Comparison of ENCODE assay signal across 14 mouse cellular contexts in genomic region chr11:67030904-67031602, GRCm38 (mm10). TPM values are rescaled to one million over a fixed set of nuclear protein-coding genes. Genes with fewer than 3 reads are reported as not detected.
DNase-seq lines count a peak whose midpoint lies in the region; ATAC-seq and TF ChIP-seq lines count a peak whose summit lies in the region.
"Had no signal": no experiment of that assay in that cellular context is flagged by ENCODE, and none has a peak within 500 bp of the region (broad histone marks: within the 10 kb centered on the region; RNA-seq: fewer than 3 reads in every experiment).

No protein-coding gene starts in this region.

- DNase-seq in hindbrain, postnatal 0 days (ENCODE audit: low spot score): no peak
- peak; percentile 72 for DNase-seq in ZHBTc4 (ENCODE audit: low read depth, low spot score)
- DNase-seq in liver, embryonic 14.5 days (ENCODE audit: low read depth in 3 of 3, low spot score in 3 of 3): no peak
- DNase-seq in gastrocnemius, postnatal 4 days (ENCODE audit: low spot score in 2 of 2): no peak
- no peak for DNase-seq in gastrocnemius, adult 18-20 months (ENCODE audit: low spot score)
- DNase-seq in layer of hippocampus, adult 8-10 months (ENCODE audit: low spot score in 2 of 2): no peak
- DNase-seq: cerebellum, adult 8-10 months; gastrocnemius, postnatal 10 days; layer of hippocampus, adult 9-11 months; midbrain, embryonic 14.5 days had no signal

- peak; percentile 18; the same call in 1 of the 2 replicates for TF ChIP-seq CTCF in hindbrain, postnatal 0 days (IDR thresholded peaks at IDR 0.05; ENCODE audit: low read depth)
- TF ChIP-seq CTCF in E14TG2a.4 (conservative IDR thresholded peaks at IDR 0.05; ENCODE audit: low read length): peak; percentile 57
- peak; percentile 45 for TF ChIP-seq CTCF in liver, embryonic 14.5 days (IDR thresholded peaks at IDR 0.05; ENCODE audit: low read depth)

- no peak for ATAC-seq in hindbrain, postnatal 0 days
- ATAC-seq in hindbrain, embryonic 13.5 days (ENCODE audit: low FRiP score): no peak
- no peak for ATAC-seq in liver, embryonic 14.5 days (ENCODE audit: insufficient read depth)

- no peak overlapping the region for H3K4me2 ChIP-seq in hindbrain, postnatal 0 days (ENCODE audit: low read depth, low read length)
- no peak overlapping the region for H3K4me2 ChIP-seq in hindbrain, embryonic 13.5 days
- H3K4me2 ChIP-seq in liver, embryonic 14.5 days (ENCODE audit: low read depth): no peak overlapping the region
- H3K4me2 ChIP-seq: forebrain, embryonic 12.5 days; neural tube, embryonic 12.5 days had no signal

- no peaks in the 10 kb centered on the region for H3K27me3 ChIP-seq in hindbrain, postnatal 0 days (ENCODE audit: insufficient read depth, low read length)
- no peaks in the 10 kb centered on the region for H3K27me3 ChIP-seq in hindbrain, embryonic 13.5 days
- H3K27me3 ChIP-seq in E14TG2a.4 (ENCODE audit: insufficient read depth, low read length): no peaks in the 10 kb centered on the region
- no peaks in the 10 kb centered on the region for H3K27me3 ChIP-seq in liver, embryonic 14.5 days (ENCODE audit: control insufficient read depth, insufficient read depth, low read length)
- H3K27me3 ChIP-seq: forebrain, embryonic 12.5 days; neural tube, embryonic 12.5 days had no signal

- no peaks in the 10 kb centered on the region for H3K36me3 ChIP-seq in hindbrain, postnatal 0 days (ENCODE audit: insufficient read depth, low read length)
- H3K36me3 ChIP-seq in hindbrain, embryonic 13.5 days: peaks cover under 1% of the 10 kb centered on the region; the same call in 1 of the 2 replicates
- H3K36me3 ChIP-seq in E14TG2a.4 (ENCODE audit: insufficient read depth, low read length): peaks cover 2% of the 10 kb centered on the region; the same call in 1 of the 2 replicates
- no peaks in the 10 kb centered on the region for H3K36me3 ChIP-seq in liver, embryonic 14.5 days (replicated peaks; ENCODE audit: control insufficient read depth, insufficient read depth, low read depth)
- H3K36me3 ChIP-seq: forebrain, embryonic 12.5 days; neural tube, embryonic 12.5 days had no signal

- no peaks in the 10 kb centered on the region for H3K4me1 ChIP-seq in hindbrain, postnatal 0 days (ENCODE audit: insufficient read depth, low read length)
- H3K4me1 ChIP-seq in hindbrain, embryonic 13.5 days (replicated peaks): no peaks in the 10 kb centered on the region
- peaks cover 14% of the 10 kb centered on the region; the same call in 1 of the 2 replicates for H3K4me1 ChIP-seq in E14TG2a.4 (replicated peaks; ENCODE audit: low read depth, low read length)
- H3K4me1 ChIP-seq in liver, embryonic 14.5 days (replicated peaks; ENCODE audit: control insufficient read depth in 2 of 2, insufficient read depth in 2 of 2, low read length in 1 of 2): peaks cover 0 to 5% of the 10 kb centered on the region in 2 experiments; a peak in 2 of 4 replicates
- H3K4me1 ChIP-seq: forebrain, embryonic 12.5 days; neural tube, embryonic 12.5 days had no signal

- no peak overlapping the region for H3K4me3 ChIP-seq in hindbrain, postnatal 0 days (ENCODE audit: low read length)
- H3K4me3 ChIP-seq in hindbrain, embryonic 13.5 days: no peak overlapping the region
- H3K4me3 ChIP-seq in E14TG2a.4 (replicated peaks; ENCODE audit: low read length): 0 out of 2 replicates have a peak overlapping the region, but pooled peaks have one; percentile 35
- H3K4me3 ChIP-seq in liver, embryonic 14.5 days (ENCODE audit: insufficient read depth in 1 of 2, low read depth in 2 of 2, low read length in 2 of 2): no peak overlapping the region
- H3K4me3 ChIP-seq: forebrain, embryonic 12.5 days; neural tube, embryonic 12.5 days had no signal

- H3K27ac ChIP-seq in hindbrain, postnatal 0 days: no peak overlapping the region
- no peak overlapping the region for H3K27ac ChIP-seq in hindbrain, embryonic 13.5 days
- H3K27ac ChIP-seq in liver, embryonic 14.5 days: no peak overlapping the region
- H3K27ac ChIP-seq: forebrain, embryonic 12.5 days; neural tube, embryonic 12.5 days had no signal

- TF ChIP-seq EP300 in liver, embryonic 14.5 days (IDR thresholded peaks at IDR 0.05; ENCODE audit: low read depth): no peak

- H3K9ac ChIP-seq in hindbrain, postnatal 0 days (replicated peaks; ENCODE audit: low read length): no peak overlapping the region
- H3K9ac ChIP-seq in hindbrain, embryonic 13.5 days: no peak overlapping the region
- no peak overlapping the region for H3K9ac ChIP-seq in liver, embryonic 14.5 days (replicated peaks)
- H3K9ac ChIP-seq: forebrain, embryonic 12.5 days; neural tube, embryonic 12.5 days had no signal

- H3K9me3 ChIP-seq in hindbrain, postnatal 0 days (ENCODE audit: low read length): no peaks in the 10 kb centered on the region
- no peaks in the 10 kb centered on the region for H3K9me3 ChIP-seq in hindbrain, embryonic 13.5 days
- no peaks in the 10 kb centered on the region for H3K9me3 ChIP-seq in E14TG2a.4 (ENCODE audit: low read length)
- no peaks in the 10 kb centered on the region for H3K9me3 ChIP-seq in liver, embryonic 14.5 days (ENCODE audit: control insufficient read depth, low read length)
- H3K9me3 ChIP-seq: forebrain, embryonic 12.5 days; neural tube, embryonic 12.5 days had no signal

- WGBS in hindbrain, postnatal 0 days: 60% methylated on average over 16 of the region's 16 CpGs
- WGBS in hindbrain, embryonic 13.5 days: 56% methylated on average over 16 of the region's 16 CpGs
- 47% methylated on average over 16 of the region's 16 CpGs for WGBS in liver, embryonic 14.5 days (ENCODE audit: insufficient replicate concordance)

RNA-seq across cellular contexts. Expression of gene Tmem220, which starts 6.1 kb away (rescaled TPM):
- total RNA-seq in hindbrain, postnatal 0 days (2014; rRNA removed): 0.26 TPM in 1 of 2 replicates, not detected in the other
- 0.97 and 1.1 TPM in 2 replicates for polyA plus RNA-seq in hindbrain, postnatal 0 days (2015; fragmentation: Nextera tagmentation; extraction: Ambion mirVana)
- 0.93 and 1.0 TPM in 2 replicates for polyA plus RNA-seq in hindbrain, embryonic 13.5 days (2015; fragmentation: Nextera tagmentation; extraction: Ambion mirVana)
- polyA plus RNA-seq in liver, embryonic 14.5 days (2012; rRNA removed): 1.2 and 1.6 TPM in 2 replicates
- polyA plus RNA-seq in liver, embryonic 14.5 days (2014; fragmentation: Nextera tagmentation; extraction: Ambion mirVana): 0.88 and 1.5 TPM in 2 replicates
- total RNA-seq in gastrocnemius, postnatal 4 days (2021): 1 to 10 TPM; 2.3 to 2.6 TPM
- 1 to 10 TPM in 1 of 2 experiments, under 1 TPM in 1; 0.83 to 1.0 TPM for total RNA-seq in gastrocnemius, adult 18-20 months (2021)
- 1 to 10 TPM in 2 of 4 experiments, under 1 TPM in 2; 0.45 to 1.4 (median 0.96) TPM for total RNA-seq in layer of hippocampus, adult 8-10 months (2022)

RNA-seq across cellular contexts. Expression of gene Adprm, which starts 21.3 kb away (rescaled TPM):
- 15.6 and 18.9 TPM in 2 replicates for total RNA-seq in hindbrain, postnatal 0 days (2014; rRNA removed)
- polyA plus RNA-seq in hindbrain, postnatal 0 days (2015; fragmentation: Nextera tagmentation; extraction: Ambion mirVana): 25.3 and 29.5 TPM in 2 replicates
- 34.5 and 35.2 TPM in 2 replicates for polyA plus RNA-seq in hindbrain, embryonic 13.5 days (2015; fragmentation: Nextera tagmentation; extraction: Ambion mirVana)
- polyA plus RNA-seq in liver, embryonic 14.5 days (2012; rRNA removed): 5.9 and 7.9 TPM in 2 replicates
- polyA plus RNA-seq in liver, embryonic 14.5 days (2014; fragmentation: Nextera tagmentation; extraction: Ambion mirVana): 9.6 and 9.7 TPM in 2 replicates
- total RNA-seq in gastrocnemius, postnatal 4 days (2021): 10 to 100 TPM; 14.9 to 15.8 TPM
- total RNA-seq in gastrocnemius, adult 18-20 months (2021): 1 to 10 TPM; 6.5 to 8.2 TPM
- 10 to 100 TPM; 24.0 to 31.6 (median 29.5) TPM for total RNA-seq in layer of hippocampus, adult 8-10 months (2022)

RNA-seq across cellular contexts. Expression of gene Sco1, which starts 21.4 kb away (rescaled TPM):
- 11.0 and 13.8 TPM in 2 replicates for total RNA-seq in hindbrain, postnatal 0 days (2014; rRNA removed)
- 13.6 and 14.9 TPM in 2 replicates for polyA plus RNA-seq in hindbrain, postnatal 0 days (2015; fragmentation: Nextera tagmentation; extraction: Ambion mirVana)
- 13.1 and 14.1 TPM in 2 replicates for polyA plus RNA-seq in hindbrain, embryonic 13.5 days (2015; fragmentation: Nextera tagmentation; extraction: Ambion mirVana)
- polyA plus RNA-seq in liver, embryonic 14.5 days (2012; rRNA removed): 2.2 and 2.9 TPM in 2 replicates
- polyA plus RNA-seq in liver, embryonic 14.5 days (2014; fragmentation: Nextera tagmentation; extraction: Ambion mirVana): 4.8 and 4.9 TPM in 2 replicates
- total RNA-seq in gastrocnemius, postnatal 4 days (2021): 10 to 100 TPM; 13.7 to 14.3 TPM
- 1 to 10 TPM; 7.0 to 7.7 TPM for total RNA-seq in gastrocnemius, adult 18-20 months (2021)
- 10 to 100 TPM in 1 of 4 experiments, 1 to 10 TPM in 3; 8.0 to 11.0 (median 9.7) TPM for total RNA-seq in layer of hippocampus, adult 8-10 months (2022)

RNA-seq across cellular contexts. Expression of gene Myh3, which starts 47.0 kb away (rescaled TPM):
- total RNA-seq in hindbrain, postnatal 0 days (2014; rRNA removed): 1.1 and 3.0 TPM in 2 replicates
- polyA plus RNA-seq in hindbrain, postnatal 0 days (2015; fragmentation: Nextera tagmentation; extraction: Ambion mirVana): 0.25 and 0.35 TPM in 2 replicates
- 0.89 and 1.8 TPM in 2 replicates for polyA plus RNA-seq in hindbrain, embryonic 13.5 days (2015; fragmentation: Nextera tagmentation; extraction: Ambion mirVana)
- 0.03 and 0.06 TPM in 2 replicates for polyA plus RNA-seq in liver, embryonic 14.5 days (2012; rRNA removed)
- 0.06 TPM in 1 of 2 replicates, not detected in the other for polyA plus RNA-seq in liver, embryonic 14.5 days (2014; fragmentation: Nextera tagmentation; extraction: Ambion mirVana)
- total RNA-seq in gastrocnemius, postnatal 4 days (2021): 100 to 1,000 TPM; 510 to 548 TPM
- total RNA-seq in gastrocnemius, adult 18-20 months (2021): 10 to 100 TPM in 1 of 2 experiments, 1 to 10 TPM in 1; 9.5 to 15.9 TPM
- 1 to 10 TPM in 1 of 4 experiments, under 1 TPM in 3; 0.50 to 1.1 (median 0.81) TPM for total RNA-seq in layer of hippocampus, adult 8-10 months (2022)
